Mouse (Mus musculus) heart, embryonic 14.5 days (tissue): ENCODE measurements around the gene Plod3. TPM values are rescaled to one million over a fixed set of nuclear protein-coding genes. Genes with fewer than 3 reads are reported as not detected.

Source experiments
- ATAC-seq: fragments of 200-750 bp; cut with Nextera tagmentation; 2 replicates; pipeline ENCODE4 v1.8.0; 2017; ENCODE audit warnings: low read depth, moderate TSS enrichment; ENCODE audit not compliant: insufficient number of reproducible peaks, insufficient read depth, low FRiP score
- H3K27ac ChIP-seq, 2 experiments: fragments of 200-500 bp in 1 of 2; fragments of 300-500 bp in 1 of 2; sonication (generic) in 1 of 2; replicated peaks in 1 of 2; 2 replicates each; pipeline ENCODE4 v1.5.1; 2012 to 2014; ENCODE audit warnings: low read depth in 2 of 2, low read length in 2 of 2, control low read depth in 1 of 2, mild to moderate bottlenecking in 1 of 2, mixed read lengths in 1 of 2; ENCODE audit not compliant: control insufficient read depth in 1 of 2, insufficient read depth in 1 of 2
- H3K27me3 ChIP-seq: fragments of 300-500 bp; sonication (generic); 2 replicates; pipeline ENCODE4 v1.6.1; 2014; ENCODE audit warnings: mild to moderate bottlenecking, low read length, control low read depth; ENCODE audit not compliant: control insufficient read depth, insufficient read depth
- H3K36me3 ChIP-seq: fragments of 300-500 bp; sonication (generic); 2 replicates; pipeline ENCODE4 v1.6.1; 2014; ENCODE audit warnings: mild to moderate bottlenecking, control low read depth, low read length, mixed read lengths; ENCODE audit not compliant: control insufficient read depth, insufficient read depth
- H3K4me1 ChIP-seq, 2 experiments: fragments of 200-500 bp in 1 of 2; fragments of 300-500 bp in 1 of 2; sonication (generic) in 1 of 2; 2 replicates each; pipeline ENCODE4 v1.6.1; 2012 to 2014; ENCODE audit warnings: low read length in 2 of 2, control low read depth in 1 of 2, mixed read lengths in 1 of 2; ENCODE audit not compliant: control insufficient read depth in 2 of 2, insufficient read depth in 2 of 2
- H3K4me2 ChIP-seq: fragments of 300-500 bp; sonication (generic); 2 replicates; pipeline ENCODE4 v1.6.1; 2014; ENCODE audit warnings: mild to moderate bottlenecking, low read length
- H3K4me3 ChIP-seq, 2 experiments: fragments of 200-500 bp in 1 of 2; fragments of 300-500 bp in 1 of 2; sonication (generic) in 1 of 2; 2 replicates each; pipeline ENCODE4 v1.5.1; 2012 to 2014; ENCODE audit warnings: low read length in 2 of 2, mild to moderate bottlenecking in 2 of 2, control low read depth in 1 of 2, low read depth in 1 of 2, moderate library complexity in 1 of 2; ENCODE audit not compliant: control insufficient read depth in 1 of 2, insufficient read depth in 1 of 2
- H3K9ac ChIP-seq: fragments of 300-500 bp; sonication (generic); 2 replicates; pipeline ENCODE4 v1.6.1; 2014; ENCODE audit warnings: mild to moderate bottlenecking, low read length
- H3K9me3 ChIP-seq: fragments of 300-500 bp; sonication (generic); 2 replicates; pipeline ENCODE4 v1.6.1; 2016; ENCODE audit warnings: low read length, control low read depth; ENCODE audit not compliant: control insufficient read depth
- WGBS: fragments of 180-500 bp; shearing (Covaris S2); extraction: QIAGEN DNeasy Blood & Tissue Kit; methylation state at CpG from one replicate; pipeline ENCODE4 v1.1.7; 2014; 5-methylcytosine and 5-hydroxymethylcytosine counted together
- polyA plus RNA-seq: library from polyadenylated mRNA; unstranded; fragments of >200 nt; fragmentation: Nextera tagmentation; extraction: Ambion mirVana; gene quantifications from 2 replicates; pipeline ENCODE4 v1.2.1, GENCODE M21; 2014

Plod3 gene
- polyA plus RNA-seq, 1 experiment from 2014 or later, result 38.3 TPM

DNA sequence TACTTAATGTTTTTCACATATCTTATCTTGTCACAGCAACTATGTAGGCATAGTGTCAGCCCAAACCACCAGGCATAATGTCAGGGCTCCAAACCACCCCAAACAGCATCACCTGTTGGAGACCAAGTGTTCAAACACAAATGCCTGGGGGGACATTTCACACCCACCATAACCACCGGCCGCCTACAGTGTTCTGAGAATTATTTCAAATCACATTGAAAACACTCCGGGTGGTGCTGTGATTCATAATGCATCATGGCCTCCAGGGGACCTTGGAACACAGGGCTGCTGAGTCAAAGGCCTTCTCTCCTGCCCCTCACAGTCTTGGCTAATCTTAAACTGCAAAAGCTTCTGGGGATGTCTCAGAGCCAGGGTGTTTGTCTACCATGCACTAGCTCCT lies 29.1 kb downstream of the Plod3 start:
- Histone ChIP-seq H3K4me3 (no peak overlapping the region), H3K4me2 (no peak overlapping the region), H3K36me3 (no peaks in the 10 kb centered on the region), H3K27me3 (no peaks in the 10 kb centered on the region), H3K27ac (no peak overlapping the region), H3K9me3 (0 out of 2 replicates have a peak, but pooled peaks cover 4% of the 10 kb centered on the region), H3K4me1 (no peaks in the 10 kb centered on the region), H3K9ac (no peak overlapping the region)
- 79% methylated on average over 3 of the region's 3 CpGs for WGBS
- ATAC-seq, result no peak

DNA sequence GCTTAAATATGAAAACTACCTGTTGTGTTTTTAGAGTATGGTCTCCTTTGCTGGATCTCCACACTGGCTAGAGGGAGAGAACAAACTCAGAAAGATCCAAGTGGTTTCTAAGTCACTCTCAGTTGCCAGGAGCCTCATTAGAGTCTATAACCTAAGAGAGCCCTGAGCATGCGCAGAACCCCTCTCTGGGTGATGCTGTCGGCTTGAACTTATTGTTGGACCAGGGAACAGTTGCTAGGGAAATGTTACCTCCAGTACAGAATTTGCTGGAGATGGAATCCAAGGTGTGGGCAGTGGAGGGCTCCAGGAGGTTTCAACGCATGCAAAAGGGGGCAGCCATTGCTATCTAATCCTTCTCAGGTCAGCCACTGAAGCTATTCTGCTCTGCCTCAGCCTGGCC lies 37.5 kb downstream of the Plod3 start:
- no peaks in the 10 kb centered on the region for H3K9me3 ChIP-seq
- no peak overlapping the region for H3K4me2 ChIP-seq
- H3K4me1 ChIP-seq, result no peaks in the 10 kb centered on the region; a peak in 2 of 4 replicates
- no peak overlapping the region for H3K9ac ChIP-seq
- H3K36me3 ChIP-seq, result no peaks in the 10 kb centered on the region
- H3K27ac ChIP-seq, result no peak overlapping the region
- H3K4me3 ChIP-seq, result no peak overlapping the region
- ATAC-seq, result no peak
- H3K27me3 ChIP-seq, result peaks cover 57% of the 10 kb centered on the region
- WGBS, result 42% methylated on average over 3 of the region's 3 CpGs

DNA sequence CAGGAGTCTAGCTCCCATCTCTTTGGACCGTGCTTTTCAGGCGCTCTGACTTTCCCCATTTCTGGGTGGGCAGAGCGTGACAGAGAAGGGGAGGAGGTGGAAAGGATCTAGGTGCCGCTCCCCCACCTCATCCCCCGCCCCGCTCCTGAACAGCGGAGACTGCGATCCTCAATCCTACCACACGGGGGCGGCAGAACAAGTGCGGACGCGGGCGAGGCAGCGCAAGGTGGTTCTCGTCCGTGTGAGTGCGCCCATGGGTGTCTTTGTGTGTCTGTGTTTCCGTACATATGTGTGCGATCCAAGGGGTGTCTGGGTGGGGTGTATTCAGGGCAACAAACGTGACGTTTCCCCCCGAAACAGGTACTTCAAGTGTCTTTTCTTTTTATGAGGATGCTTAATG lies 38.3 kb downstream of the Plod3 start:
- H3K4me1 ChIP-seq, result peaks cover 3 to 6% of the 10 kb centered on the region in 2 experiments; a peak in 2 of 4 replicates
- H3K9me3 ChIP-seq, result no peaks in the 10 kb centered on the region
- H3K36me3 ChIP-seq, result no peaks in the 10 kb centered on the region
- no peak overlapping the region for H3K9ac ChIP-seq
- H3K27ac ChIP-seq, result no peak overlapping the region
- no peak for ATAC-seq
- WGBS, result under 1% methylated on average over 23 of the region's 23 CpGs
- H3K4me2 ChIP-seq, result no peak overlapping the region
- H3K27me3 ChIP-seq, result peaks cover 64% of the 10 kb centered on the region
- H3K4me3 ChIP-seq, result no peak overlapping the region

DNA sequence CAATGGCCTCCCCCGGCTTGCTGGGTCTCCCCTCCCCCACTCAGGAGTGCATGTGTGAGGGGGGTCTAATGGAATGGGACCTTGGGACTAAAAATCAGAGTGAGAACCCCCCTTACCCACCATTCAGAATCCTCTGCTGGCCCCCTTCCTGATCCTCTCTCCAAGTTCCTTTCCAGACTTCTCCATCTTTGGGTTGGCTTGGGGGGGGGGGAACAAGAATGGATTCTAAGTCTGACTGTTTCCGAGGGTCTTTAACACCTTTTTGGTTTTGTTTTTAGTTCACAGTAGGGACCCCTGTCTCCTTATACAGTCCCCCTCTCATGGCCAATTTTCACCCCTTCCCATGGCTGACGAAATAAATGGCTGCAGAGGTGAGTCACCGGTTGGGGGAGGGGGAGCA lies 39.3 kb downstream of the Plod3 start, which contains the start of gene Vgf:
Gene Vgf (plus strand): TSS at position 301 of the 400 bp plus-strand sequence.
- WGBS, result 7% methylated on average over 4 of the region's 4 CpGs
- Histone ChIP-seq H3K4me3 (no peak within 1 kb of the TSS), H3K4me1 (peaks cover 5 to 10% of the 10 kb centered on the region in 2 experiments), H3K4me2 (no peak within 1 kb of the TSS), H3K9ac (no peak within 1 kb of the TSS), H3K27me3 (peaks cover 73% of the 10 kb centered on the region), H3K36me3 (no peaks in the 10 kb centered on the region), H3K9me3 (no peaks in the 10 kb centered on the region), H3K27ac (no peak within 1 kb of the TSS)
- no peak for ATAC-seq

DNA sequence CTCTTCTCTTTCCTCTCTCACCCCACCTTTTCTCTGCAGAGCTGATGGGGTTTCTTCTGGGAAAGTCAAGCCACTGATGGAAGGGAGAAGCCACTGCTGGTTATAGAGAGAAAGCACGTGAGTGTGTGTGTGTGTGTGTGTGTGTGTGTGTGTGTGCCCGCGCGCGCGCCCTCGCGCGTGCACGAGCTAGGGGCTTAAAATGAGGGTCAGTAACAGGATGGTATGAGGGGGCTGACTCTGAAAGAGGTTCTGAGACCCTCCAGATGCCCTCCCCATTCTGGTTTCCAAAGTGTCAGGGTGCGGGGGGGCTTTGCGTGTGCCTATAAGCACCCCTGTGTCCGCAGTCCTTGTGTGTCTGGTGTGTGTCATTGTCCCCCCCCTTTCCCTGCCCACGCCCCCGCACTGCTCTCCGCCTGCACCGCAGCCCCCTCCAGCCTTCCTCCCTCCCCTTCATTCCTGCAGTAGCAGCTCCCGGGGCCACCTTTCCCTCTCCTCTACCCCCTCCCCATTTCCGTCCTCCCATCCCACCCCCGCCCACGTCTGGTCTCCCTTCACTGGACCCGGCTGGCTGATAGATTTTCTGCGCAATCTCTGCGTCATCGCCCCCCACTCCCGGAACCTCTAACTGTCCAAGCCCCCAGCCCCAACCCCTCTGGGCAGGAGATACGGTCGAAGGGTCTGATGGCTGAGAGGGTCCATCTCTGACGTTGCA lies 41.9 kb downstream of the Plod3 start:
- Histone ChIP-seq H3K36me3 (no peaks in the 10 kb centered on the region), H3K9ac (no peak overlapping the region), H3K4me1 (peaks cover 18 to 25% of the 10 kb centered on the region in 2 experiments), H3K27me3 (peaks cover 85% of the 10 kb centered on the region), H3K4me3 (no peak overlapping the region), H3K27ac (no peak overlapping the region), H3K9me3 (no peaks in the 10 kb centered on the region), H3K4me2 (no peak overlapping the region)
- WGBS, result 7% methylated on average over 29 of the region's 29 CpGs
- no peak for ATAC-seq

DNA sequence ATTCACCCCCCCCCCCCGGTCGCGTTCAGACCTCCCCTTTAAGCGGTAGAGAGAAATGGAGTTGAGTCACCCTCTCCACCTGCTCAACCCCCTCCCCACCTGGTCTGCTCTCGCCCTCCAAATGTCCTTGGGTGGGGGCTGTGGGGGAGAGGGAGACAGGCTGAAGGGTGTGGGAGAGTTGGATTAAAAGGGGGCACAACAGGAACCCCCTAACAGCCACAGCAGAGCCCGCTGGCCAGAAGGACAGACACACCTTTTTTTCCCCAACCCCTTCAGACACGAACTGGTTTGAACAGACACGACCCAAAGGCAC lies 42.4 kb downstream of the Plod3 start:
- peaks cover 80% of the 10 kb centered on the region for H3K27me3 ChIP-seq
- no peak overlapping the region for H3K27ac ChIP-seq
- H3K4me2 ChIP-seq, result peak overlapping the region; percentile 66
- peak overlapping the region in 1 of 2 experiments; percentile 34; a peak in 1 of 4 replicates for H3K4me3 ChIP-seq
- WGBS, result 2% methylated on average over 8 of the region's 8 CpGs
- H3K9me3 ChIP-seq, result no peaks in the 10 kb centered on the region
- no peak for ATAC-seq
- no peaks in the 10 kb centered on the region for H3K36me3 ChIP-seq
- no peak overlapping the region for H3K9ac ChIP-seq
- peaks cover 18 to 25% of the 10 kb centered on the region in 2 experiments for H3K4me1 ChIP-seq

DNA sequence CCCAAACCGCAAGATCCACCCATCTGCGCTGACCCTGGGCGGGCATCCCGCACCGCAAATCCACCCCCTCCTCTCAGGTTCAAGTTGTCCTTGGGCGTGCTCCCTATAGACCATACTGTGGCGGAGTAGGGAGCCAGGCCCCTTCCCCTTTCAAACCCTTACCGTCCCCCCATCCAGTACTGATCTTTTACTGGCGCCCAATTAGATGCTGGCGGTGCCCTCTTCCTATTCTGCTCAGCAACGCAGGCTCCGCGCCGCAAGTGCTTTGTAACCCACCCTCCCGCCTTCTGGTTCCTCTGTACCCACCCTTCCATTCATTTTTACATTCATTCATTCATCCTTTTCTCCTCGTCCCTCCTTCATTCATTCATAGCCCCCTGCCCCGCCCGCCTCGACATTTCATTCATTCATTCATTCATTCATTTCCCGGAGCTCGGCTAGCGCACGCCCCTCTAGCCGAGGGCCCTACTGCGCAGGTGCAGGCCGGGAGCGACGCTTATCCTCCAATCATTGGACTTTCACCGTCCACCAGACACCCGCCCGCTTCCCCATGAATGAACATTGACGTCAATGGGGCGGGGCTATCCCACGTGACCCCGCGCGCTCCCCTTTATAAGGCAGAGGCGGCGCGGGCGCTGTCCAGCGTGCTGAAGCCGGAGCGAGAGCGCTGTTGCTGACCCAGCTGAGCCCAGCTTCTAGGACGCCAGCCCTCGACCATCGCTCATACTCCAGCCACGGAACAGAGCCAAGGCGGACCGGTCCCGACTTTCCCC lies 43.0 kb downstream of the Plod3 start:
- Histone ChIP-seq H3K27ac (no peak overlapping the region), H3K4me1 (peaks cover 18 to 25% of the 10 kb centered on the region in 2 experiments), H3K4me2 (peak overlapping the region; percentile 66), H3K27me3 (peaks cover 74% of the 10 kb centered on the region), H3K36me3 (peaks cover under 1% of the 10 kb centered on the region; the same call in 1 of the 2 replicates), H3K4me3 (peak overlapping the region; percentile 29 to 34), H3K9me3 (no peaks in the 10 kb centered on the region), H3K9ac (no peak overlapping the region)
- WGBS, result 1% methylated on average over 52 of the region's 52 CpGs
- ATAC-seq, result peak; percentile 58
